Mouse (Mus musculus): ENCODE measurements around the gene Sigirr.

The Sigirr gene

DNA sequence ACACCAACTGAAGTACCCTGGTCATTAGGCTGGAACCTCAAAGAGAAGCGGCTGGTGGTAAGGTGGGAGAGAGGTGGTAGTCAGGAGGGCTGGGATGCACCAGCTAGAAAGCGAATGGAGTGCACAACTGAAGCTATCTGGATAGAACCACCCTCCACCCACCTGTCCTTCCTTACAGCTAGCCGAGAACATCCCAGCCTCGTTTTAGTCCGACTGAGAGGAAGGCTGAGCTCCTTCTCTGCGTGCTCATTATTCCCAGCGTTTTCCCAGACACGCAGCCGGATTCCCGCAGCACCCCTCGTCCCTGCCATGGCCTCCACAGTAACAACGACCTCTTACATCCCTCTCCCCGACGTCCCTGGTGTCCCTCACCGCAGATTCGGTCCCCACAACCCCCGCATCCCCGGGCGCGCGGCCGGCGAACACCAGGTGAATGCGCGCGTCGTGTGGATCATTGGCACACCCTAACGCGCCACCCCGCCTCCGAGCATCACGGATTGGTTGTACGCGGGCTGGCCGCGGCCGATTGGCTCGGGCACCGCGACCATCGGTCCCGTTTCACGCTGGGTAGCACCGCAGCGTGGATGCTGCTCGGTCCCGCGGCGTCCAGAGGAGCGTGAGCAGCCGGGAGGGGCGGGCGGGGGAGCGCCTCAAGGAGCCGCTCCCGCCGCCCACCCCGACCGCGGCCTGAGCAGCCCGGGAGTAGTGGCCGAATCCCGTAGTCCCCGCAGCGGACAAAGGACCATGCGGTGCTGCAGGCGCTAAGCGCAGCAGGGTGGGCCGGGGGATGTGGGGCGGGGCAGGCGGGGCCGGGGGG lies 39.7 kb downstream of the Sigirr start, which contains the start of gene B4galnt4:
TSS of gene B4galnt4 (plus strand) at position 679 of the 817 bp plus-strand sequence.
- peak; percentile 91 for DNase-seq (ENCODE audit: low spot score)

GRCm38 (mm10) chr7:141059929-141060328 lies 40.4 kb downstream of the Sigirr start:
- DNase-seq (ENCODE audit: low spot score): no peak

GRCm38 (mm10) chr7:141058601-141059341 lies 41.6 kb downstream of the Sigirr start:
- DNase-seq (ENCODE audit: low spot score): no peak

GRCm38 (mm10) chr7:141057541-141057940 lies 42.8 kb downstream of the Sigirr start:
- no peak for DNase-seq (ENCODE audit: low spot score)

GRCm38 (mm10) chr7:141056976-141057375 lies 43.4 kb downstream of the Sigirr start:
- DNase-seq (ENCODE audit: low spot score): no peak

GRCm38 (mm10) chr7:141055785-141056184 lies 44.6 kb downstream of the Sigirr start:
- DNase-seq (ENCODE audit: low spot score): no peak

DNA sequence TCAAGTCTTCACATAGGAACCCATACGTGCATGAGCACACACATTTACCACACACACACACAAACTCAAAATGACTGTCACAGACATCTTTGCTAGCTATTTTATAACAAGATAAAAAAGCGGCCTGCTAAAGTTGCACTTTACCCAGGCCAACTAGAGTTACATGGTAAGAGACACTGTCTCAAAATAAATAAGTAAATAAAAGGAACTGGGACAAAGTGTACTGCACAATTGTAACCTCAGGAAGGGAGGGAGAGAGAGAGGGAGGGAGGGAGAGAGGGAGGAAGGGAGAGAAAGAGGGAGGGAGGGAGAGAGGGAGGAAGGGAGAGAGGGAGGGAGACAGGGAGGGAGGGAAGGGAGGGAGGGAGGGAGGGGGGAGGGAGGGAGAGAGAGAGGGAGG lies 48.0 kb downstream of the Sigirr start:
- DNase-seq (ENCODE audit: low spot score): no peak

GRCm38 (mm10) chr7:141052016-141052415 lies 48.4 kb downstream of the Sigirr start:
- no peak for DNase-seq (ENCODE audit: low spot score)

DNA sequence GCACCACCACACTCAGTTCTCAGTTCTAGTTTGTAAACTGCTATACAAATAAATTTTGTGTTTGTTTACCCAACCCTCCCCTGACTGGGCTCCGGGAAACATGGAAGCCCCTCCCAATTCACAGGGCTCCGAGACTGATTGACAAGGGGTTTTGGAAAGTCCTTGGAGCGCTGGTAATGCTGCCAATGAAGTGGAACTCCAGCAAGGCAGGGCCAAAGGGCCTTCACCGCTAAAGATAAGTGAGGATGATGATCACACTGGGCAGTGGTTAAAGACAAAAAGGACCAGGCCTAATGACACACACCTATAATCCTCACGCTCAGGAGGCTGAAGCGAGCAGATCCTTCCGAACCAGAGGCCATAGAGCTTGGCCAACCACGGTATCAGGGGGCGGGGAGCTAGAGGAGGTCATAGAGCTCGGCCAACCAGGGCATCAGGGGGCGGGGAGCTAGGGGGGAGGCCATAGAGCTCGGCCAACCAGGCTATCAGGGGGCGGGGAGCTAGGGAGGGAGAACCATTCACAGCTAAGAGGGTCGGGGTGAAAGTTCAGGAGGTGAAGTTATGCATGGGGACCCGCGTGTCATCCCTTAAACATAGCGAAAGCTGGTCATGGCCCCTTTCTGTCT lies 49.2 kb downstream of the Sigirr start:
- DNase-seq (ENCODE audit: low spot score): no peak

DNA sequence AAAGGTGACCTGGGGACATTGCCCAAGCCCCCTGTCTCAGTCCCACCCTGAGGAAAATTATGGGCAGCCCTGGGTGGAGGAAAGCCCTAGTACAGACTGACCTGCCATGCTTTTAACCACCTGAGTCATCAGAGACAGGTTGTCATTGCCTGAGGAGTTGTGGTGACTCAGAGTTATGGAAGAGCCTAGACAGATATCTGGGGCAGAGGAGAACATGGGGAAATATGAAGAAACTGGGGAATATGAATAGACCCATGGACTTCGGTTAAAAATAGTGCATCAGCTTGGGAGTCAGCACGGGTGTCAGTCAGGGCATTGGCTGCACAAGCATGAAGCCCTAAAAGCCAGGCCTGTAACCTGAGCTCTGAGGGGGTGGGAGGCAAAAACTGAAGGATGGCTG lies 51.0 kb downstream of the Sigirr start:
- DNase-seq (ENCODE audit: low spot score): no peak

- DNase-seq (ENCODE audit: low spot score): peak; percentile 90
Measured at GRCm38 (mm10) chr7:141048226-141049218, 51.9 kb downstream of the Sigirr start.

DNA sequence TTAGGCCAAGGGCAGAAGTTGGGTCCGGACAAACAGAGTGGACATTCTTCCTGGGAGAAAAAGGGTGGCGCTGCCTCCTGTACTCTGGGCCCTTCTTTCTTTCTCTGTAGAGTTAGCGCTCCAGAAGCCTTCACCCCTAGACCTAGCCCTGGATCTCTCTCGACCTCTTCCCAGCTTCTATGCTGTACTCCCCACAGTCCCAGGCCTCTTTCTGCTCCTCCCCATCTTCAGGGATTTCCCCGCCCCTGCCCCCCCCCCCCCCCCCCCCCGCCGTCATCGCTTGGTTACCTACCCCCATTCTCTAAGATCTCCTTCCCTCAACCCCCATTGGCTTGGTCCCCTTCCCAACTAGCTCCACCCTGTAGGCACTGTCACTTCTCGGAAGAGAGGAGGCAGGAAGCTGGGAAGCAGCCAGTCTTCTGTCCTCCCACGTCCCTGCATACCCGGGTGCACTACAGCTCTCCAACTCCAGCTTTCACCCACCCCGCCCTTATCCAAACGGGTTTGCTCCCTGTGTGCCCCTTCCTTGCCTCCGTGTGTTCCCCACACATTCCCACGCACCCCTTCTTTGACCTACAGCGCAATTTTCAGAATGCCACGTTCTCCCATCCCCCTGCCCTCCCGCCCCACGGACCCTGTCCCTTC lies 52.7 kb downstream of the Sigirr start:
- DNase-seq (ENCODE audit: low spot score): peak; percentile 72

GRCm38 (mm10) chr7:141046931-141047580 lies 53.3 kb downstream of the Sigirr start:
- DNase-seq (ENCODE audit: low spot score): no peak

GRCm38 (mm10) chr7:141042539-141042938 lies 57.8 kb downstream of the Sigirr start:
- DNase-seq (ENCODE audit: low spot score): no peak

GRCm38 (mm10) chr7:141041661-141042060 lies 58.7 kb downstream of the Sigirr start:
- DNase-seq (ENCODE audit: low spot score): peak; percentile 34

Measured in layer of hippocampus, adult 11-12 months (tissue).